Mouse (Mus musculus) hindbrain, embryonic 13.5 days (tissue): ENCODE measurements around the gene Bub1b. TPM values are rescaled to one million over a fixed set of nuclear protein-coding genes. Genes with fewer than 3 reads are reported as not detected.
"Not testable (repeated sequence)": the region's sequence is repeated elsewhere in the genome, so short reads cannot be mapped to it uniquely, and the experiment has no call there.

Experiments
- ATAC-seq: fragments of 200-750 bp; cut with Nextera tagmentation; 2 replicates; pipeline ENCODE4 v1.8.0; 2017; ENCODE audit warnings: moderate TSS enrichment; ENCODE audit not compliant: low FRiP score
- H3K27ac ChIP-seq: fragments of 300-500 bp; sonication (generic); 2 replicates; pipeline ENCODE4 v1.5.1; 2015; ENCODE audit warnings: inconsistent platforms, mild to moderate bottlenecking, moderate library complexity
- H3K27me3 ChIP-seq: fragments of 300-500 bp; sonication (generic); 2 replicates; pipeline ENCODE4 v1.6.1; 2015; ENCODE audit warnings: mild to moderate bottlenecking, inconsistent platforms
- H3K36me3 ChIP-seq: fragments of 300-500 bp; sonication (generic); 2 replicates; pipeline ENCODE4 v1.6.1; 2015; ENCODE audit warnings: mild to moderate bottlenecking, inconsistent platforms
- H3K4me1 ChIP-seq: fragments of 300-500 bp; sonication (generic); replicated peaks from 2 replicates; pipeline ENCODE4 v1.6.1; 2015; ENCODE audit warnings: inconsistent platforms
- H3K4me2 ChIP-seq: fragments of 300-500 bp; sonication (generic); 2 replicates; pipeline ENCODE4 v1.6.1; 2015; ENCODE audit warnings: inconsistent platforms, mild to moderate bottlenecking, moderate library complexity
- H3K4me3 ChIP-seq: fragments of 300-500 bp; sonication (generic); 2 replicates; pipeline ENCODE4 v1.5.1; 2015; ENCODE audit warnings: mild to moderate bottlenecking, inconsistent platforms
- H3K9ac ChIP-seq: fragments of 300-500 bp; sonication (generic); 2 replicates; pipeline ENCODE4 v1.6.1; 2015; ENCODE audit warnings: mild to moderate bottlenecking, inconsistent platforms
- H3K9me3 ChIP-seq: fragments of 300-500 bp; sonication (generic); 2 replicates; pipeline ENCODE4 v1.6.1; 2016; ENCODE audit warnings: inconsistent platforms
- WGBS: fragments of 180-500 bp; shearing (Covaris S2); methylation state at CpG from one replicate; pipeline ENCODE4 v1.1.7; 2015; 5-methylcytosine and 5-hydroxymethylcytosine counted together
- polyA plus RNA-seq: library from polyadenylated mRNA; unstranded; fragments of >200 nt; fragmentation: Nextera tagmentation; extraction: Ambion mirVana; gene quantifications from 2 replicates; pipeline ENCODE4 v1.2.1, GENCODE M21; 2015

The Bub1b gene
- polyA plus RNA-seq, result 19.1 and 20.5 TPM in 2 replicates

DNA sequence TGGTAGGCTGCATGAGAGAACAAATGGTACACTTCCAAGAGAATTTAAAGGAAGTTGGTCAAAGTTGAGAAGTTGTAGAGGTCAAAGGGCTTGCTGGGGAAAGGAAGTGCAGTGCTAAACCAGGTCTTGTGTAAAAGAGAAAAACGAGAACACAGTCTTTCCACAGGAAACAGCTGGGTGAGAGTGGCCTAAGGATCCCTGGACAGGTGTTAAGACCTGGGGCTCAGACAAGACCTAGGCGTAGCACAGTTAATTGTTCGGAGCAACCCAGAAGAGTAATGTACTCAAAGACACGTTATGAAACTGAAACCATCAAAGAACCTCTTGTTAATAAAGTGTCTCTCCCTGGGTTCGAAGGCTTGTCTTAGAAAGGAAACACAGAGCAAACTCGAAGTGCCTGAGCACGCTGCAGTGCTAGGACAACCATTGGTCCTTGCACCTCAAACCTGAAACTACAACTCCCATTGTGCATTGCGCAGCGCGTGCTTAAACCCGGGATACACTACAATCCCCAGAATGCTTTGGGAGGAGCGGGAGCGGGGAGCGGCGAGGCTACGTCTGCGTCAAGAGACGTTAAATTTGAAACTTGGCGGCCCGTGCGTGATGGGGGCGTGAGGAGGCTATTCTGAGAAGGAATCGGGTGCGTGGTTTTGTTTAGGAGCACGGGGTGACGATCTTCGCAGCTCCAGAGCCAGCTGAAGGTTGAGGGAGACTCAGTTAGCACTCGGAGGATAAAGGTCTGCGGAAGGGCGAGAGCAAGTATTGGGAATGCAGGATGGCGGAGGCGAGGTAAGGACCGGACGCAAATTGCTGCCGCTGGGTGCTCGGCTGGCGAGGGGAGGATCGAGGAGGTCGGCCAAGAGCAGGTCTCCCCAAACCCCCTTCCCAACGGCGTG, at the start of gene Bub1b:
Bub1b (plus strand) TSS at position 539 of the 896 bp plus-strand sequence.
- peak; percentile 97 for ATAC-seq
- Histone ChIP-seq H3K9ac (peak within 1 kb of the TSS; percentile 69), H3K27me3 (no peaks in the 10 kb centered on the region), H3K27ac (no peak within 1 kb of the TSS), H3K4me3 (peak within 1 kb of the TSS; percentile 57), H3K4me1 (peaks cover 25% of the 10 kb centered on the region), H3K4me2 (peak within 1 kb of the TSS; percentile 83), H3K36me3 (no peaks in the 10 kb centered on the region), H3K9me3 (no peaks in the 10 kb centered on the region)
- WGBS, result 7% methylated on average over 41 of the region's 41 CpGs

DNA sequence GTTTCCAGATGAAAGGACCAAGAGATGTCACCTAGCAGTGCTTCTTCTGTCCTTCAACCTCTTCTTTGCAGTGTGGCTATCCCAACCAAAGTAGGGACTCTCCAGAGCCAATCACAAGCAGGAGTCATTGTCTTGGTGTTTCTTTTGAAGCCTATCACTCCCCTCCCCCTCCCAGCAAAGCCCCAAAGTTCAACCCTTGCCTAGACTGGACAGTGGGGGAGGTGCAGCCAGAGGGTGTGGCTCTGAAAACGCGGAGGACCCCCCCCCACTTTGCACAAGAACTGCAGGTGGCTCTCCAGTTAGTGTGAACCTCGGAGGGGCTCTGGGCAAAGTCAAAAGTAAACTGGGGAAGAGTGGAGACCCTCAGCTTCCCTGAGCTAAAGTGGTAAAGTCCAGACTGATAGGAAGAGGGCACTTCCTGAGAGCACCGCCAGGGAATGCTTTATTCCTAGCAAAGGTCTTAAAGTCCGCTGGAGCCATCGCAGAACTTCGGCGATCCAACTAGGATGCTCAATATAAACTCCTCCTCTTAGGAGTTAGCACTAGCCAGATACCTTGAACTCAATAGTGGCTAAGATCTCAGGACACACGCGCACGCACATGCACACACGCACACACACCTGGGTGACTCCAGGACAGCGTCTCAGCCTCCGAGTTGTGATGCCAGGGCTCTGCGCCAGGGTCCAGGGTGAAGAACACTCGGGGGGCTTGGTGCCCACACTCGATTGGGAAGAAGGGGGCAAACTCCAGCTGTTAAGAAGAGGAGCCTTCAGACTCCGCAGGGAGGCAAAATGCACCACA, 49.4 kb upstream of the Bub1b start:
- Histone ChIP-seq H3K4me1 (peaks cover 61% of the 10 kb centered on the region), H3K9ac (peak overlapping the region; percentile 87), H3K4me3 (peak overlapping the region; percentile 87), H3K27ac (no peak overlapping the region), H3K27me3 (peaks cover 19% of the 10 kb centered on the region), H3K9me3 (no peaks in the 10 kb centered on the region), H3K4me2 (peak overlapping the region; percentile 85), H3K36me3 (no peaks in the 10 kb centered on the region)
- WGBS, result under 1% methylated on average over 18 of the region's 18 CpGs
- ATAC-seq, result peak; percentile 8

DNA sequence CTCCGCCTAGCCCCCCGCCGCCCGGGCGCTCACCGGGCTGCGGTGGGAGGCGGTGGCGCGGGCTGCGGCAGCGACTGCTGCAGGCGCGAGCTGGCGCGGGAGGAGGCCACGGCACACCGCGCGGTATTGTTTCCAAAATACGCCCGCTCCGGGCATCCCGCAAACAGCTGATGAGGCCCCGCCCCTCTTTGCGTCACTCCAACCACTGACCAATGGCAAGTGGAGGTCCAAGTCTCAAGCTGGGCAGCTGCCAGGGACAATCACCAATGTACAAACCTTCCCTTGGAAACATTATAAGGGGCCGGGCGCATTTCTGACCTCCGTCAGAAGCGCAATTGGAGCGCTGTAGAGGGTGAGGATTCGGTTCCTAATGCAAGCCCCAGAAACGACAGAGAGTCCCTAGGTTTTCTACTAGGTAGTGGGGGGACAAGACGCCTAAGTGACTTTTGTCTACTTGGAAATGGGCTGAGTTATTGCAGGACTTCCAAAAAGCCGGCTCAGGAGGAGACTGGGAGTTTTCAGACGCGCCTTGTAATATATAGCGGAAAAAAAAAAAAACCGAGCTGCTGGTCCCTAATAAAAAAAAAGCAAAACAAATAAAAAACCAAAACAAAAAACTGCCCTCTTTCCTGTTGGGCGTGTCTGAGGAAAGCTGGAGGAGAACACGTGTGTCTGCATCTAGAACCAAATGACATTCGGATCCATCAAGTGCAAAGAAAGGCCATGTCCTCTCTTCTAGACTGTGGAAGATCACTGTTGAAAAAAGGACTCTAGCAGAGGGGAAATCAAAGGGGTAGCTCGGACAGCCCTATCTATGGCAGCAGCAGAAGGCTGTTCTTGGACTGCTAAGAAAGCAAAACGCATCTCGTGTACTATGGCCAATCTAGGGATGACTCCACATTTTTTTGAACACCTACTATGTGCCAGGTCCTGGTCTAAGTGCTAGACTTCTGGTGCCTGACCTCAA, 48.2 kb upstream of the Bub1b start, which contains the start of gene Bmf:
Bmf (minus strand) TSS at position 181 of the 967 bp plus-strand sequence.
- Histone ChIP-seq H3K4me1 (peaks cover 49% of the 10 kb centered on the region), H3K4me3 (peak within 1 kb of the TSS; percentile 87)
- 1% methylated on average over 45 of the region's 45 CpGs for WGBS

DNA sequence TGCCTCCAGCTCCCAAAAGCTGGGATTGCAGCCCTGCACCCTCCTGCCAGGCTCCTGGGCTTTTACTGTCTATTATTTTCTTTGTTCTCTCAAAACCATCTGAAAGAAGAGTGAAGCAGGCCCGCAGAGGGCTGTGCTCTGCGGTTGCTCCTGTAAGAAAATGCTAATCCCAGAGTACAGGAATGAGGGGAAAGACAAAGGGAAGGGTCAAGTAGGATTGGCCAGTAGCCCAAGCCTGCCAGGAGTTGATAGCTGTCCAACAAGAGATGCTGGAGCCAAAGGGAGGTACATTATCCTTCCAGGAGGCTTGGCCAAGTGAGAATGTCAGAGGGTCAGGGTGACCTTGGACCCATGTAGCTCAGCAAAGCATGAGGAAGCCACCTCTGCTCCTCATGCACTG, 46.4 kb upstream of the Bub1b start:
- no peaks in the 10 kb centered on the region for H3K36me3 ChIP-seq
- ATAC-seq, result no peak
- no peaks in the 10 kb centered on the region for H3K9me3 ChIP-seq
- peaks cover 31% of the 10 kb centered on the region for H3K4me1 ChIP-seq
- H3K4me3 ChIP-seq, result no peak overlapping the region
- peaks cover 19% of the 10 kb centered on the region for H3K27me3 ChIP-seq
- H3K4me2 ChIP-seq, result no peak overlapping the region
- no peak overlapping the region for H3K9ac ChIP-seq
- H3K27ac ChIP-seq, result no peak overlapping the region
- WGBS, result 30% methylated on average over 2 of the region's 2 CpGs

More for the DNA sequence above, 48.2 kb upstream of the Bub1b start, which contains the start of gene Bmf:
- Histone ChIP-seq H3K9me3 (no peaks in the 10 kb centered on the region), H3K36me3 (no peaks in the 10 kb centered on the region), H3K4me2 (peak within 1 kb of the TSS; percentile 85), H3K9ac (peak within 1 kb of the TSS; percentile 87), H3K27me3 (peaks cover 19% of the 10 kb centered on the region), H3K27ac (peak within 1 kb of the TSS; percentile 70)
- ATAC-seq, result peak; percentile 91

DNA sequence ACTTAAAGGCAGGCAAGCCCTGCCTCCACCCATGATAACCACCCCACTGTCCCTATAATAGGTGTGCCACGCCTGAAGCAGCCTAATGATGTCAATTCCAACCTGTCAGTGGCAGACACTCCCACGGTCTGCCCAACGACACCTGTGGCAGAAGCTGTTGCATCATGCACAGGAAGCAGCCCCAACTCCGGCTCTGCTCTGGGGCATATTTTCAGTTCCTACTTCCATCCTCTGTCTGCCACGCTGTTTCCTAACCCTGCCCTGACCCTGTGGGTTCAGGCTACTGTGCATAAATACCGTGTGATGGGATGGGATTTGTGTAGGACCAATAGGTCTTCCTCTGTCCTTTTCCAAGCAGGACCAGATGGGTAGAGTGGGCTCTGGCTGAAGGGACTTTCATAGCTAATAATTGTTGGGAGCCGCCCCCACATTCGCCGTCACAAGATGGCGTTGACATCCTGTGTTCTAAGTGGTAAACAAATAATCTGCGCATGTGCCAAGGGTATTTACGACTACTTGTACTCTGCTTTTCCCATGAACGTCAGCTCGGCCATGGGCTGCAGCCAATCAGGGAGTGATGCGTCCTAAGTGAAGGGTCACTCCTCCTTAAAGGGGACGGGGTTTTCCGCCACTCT, 43.5 kb upstream of the Bub1b start:
- Histone ChIP-seq H3K9ac (peak overlapping the region; percentile 65; the same call in 1 of the 2 replicates), H3K4me3 (peak overlapping the region; percentile 44), H3K4me2 (peak overlapping the region; percentile 54), H3K27ac (peak overlapping the region; percentile 67; the same call in 1 of the 2 replicates)
- not testable (repeated sequence) for H3K36me3 ChIP-seq, H3K4me1 ChIP-seq, H3K27me3 ChIP-seq, H3K9me3 ChIP-seq
- WGBS, result 64% methylated on average over 16 of the region's 17 CpGs
- ATAC-seq, result 0 out of 2 replicates have a peak, but pooled peaks have one; percentile 51

DNA sequence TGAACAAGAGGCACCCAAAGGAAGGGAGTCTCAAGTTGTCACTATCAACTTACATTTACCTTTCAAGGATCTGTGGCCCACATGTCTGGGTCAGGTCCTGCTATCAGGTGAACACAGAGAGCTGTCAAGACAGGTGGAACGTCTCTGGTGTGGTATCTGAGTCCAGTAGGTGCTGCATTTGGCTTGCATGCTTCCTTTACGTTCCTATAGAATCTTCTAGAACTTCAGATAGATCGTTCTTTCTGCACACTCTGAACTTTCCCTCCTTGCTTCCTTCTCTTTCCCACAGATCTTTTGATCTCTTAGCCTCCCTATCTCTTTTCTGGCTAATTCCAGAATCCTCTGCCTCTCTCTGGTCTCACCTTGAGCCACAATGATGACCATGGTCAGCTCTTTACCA, 39.6 kb upstream of the Bub1b start:
- H3K4me3 ChIP-seq, result no peak overlapping the region
- no peaks in the 10 kb centered on the region for H3K27me3 ChIP-seq
- H3K27ac ChIP-seq, result no peak overlapping the region
- WGBS, result 94% methylated on average over 3 of the region's 3 CpGs
- no peaks in the 10 kb centered on the region for H3K9me3 ChIP-seq
- H3K36me3 ChIP-seq, result no peaks in the 10 kb centered on the region
- H3K4me2 ChIP-seq, result no peak overlapping the region
- no peak overlapping the region for H3K9ac ChIP-seq
- ATAC-seq, result no peak
- H3K4me1 ChIP-seq, result no peaks in the 10 kb centered on the region; the same call in 1 of the 2 replicates

DNA sequence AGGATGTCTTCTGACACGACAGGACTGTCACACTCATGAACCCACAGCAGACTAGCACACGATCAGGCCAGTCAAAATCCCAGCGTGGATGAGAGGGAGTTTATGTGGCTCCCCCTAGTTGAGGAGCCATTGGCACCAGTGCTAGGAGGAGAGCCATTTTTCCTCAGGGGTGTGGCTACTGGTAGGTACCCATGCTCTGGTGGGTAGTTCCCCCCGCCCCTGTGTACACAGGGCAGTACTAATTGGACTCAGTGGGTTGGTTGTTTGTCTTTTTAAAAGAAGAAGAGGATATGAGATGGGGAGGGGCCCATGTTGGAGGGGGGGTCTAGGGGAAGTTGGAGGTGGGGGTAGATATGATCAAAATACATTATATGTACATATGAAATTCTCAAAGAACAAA, 36.0 kb upstream of the Bub1b start:
- WGBS, result 88% methylated on average over 4 of the region's 4 CpGs
- Histone ChIP-seq H3K4me3 (no peak overlapping the region), H3K27ac (no peak overlapping the region), H3K9me3 (no peaks in the 10 kb centered on the region), H3K27me3 (no peaks in the 10 kb centered on the region), H3K4me2 (no peak overlapping the region), H3K4me1 (no peaks in the 10 kb centered on the region), H3K9ac (no peak overlapping the region), H3K36me3 (0 out of 2 replicates have a peak, but pooled peaks cover 3% of the 10 kb centered on the region)
- no peak for ATAC-seq

DNA sequence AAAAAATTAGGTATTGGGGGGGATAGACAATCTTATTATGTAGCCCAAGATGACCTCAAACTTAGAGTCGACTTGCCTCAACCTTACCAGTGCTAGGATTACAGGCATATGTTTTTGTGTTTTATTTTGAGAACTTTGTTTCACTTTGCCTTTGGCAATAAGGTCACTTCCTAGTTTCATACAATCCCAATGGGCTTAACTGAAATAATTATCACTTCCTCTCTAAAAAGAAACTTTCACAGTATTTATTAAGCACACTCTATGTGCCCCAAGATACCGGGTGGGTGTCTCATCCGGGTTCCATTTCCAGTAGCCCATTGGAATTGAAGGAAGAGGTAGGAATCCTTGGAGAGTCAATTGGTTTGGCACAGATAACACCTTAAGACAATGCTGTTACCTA, 35.6 kb upstream of the Bub1b start:
- Histone ChIP-seq H3K4me3 (no peak overlapping the region), H3K4me1 (no peaks in the 10 kb centered on the region), H3K36me3 (0 out of 2 replicates have a peak, but pooled peaks cover 3% of the 10 kb centered on the region), H3K27me3 (no peaks in the 10 kb centered on the region), H3K9me3 (no peaks in the 10 kb centered on the region), H3K27ac (no peak overlapping the region), H3K9ac (no peak overlapping the region), H3K4me2 (no peak overlapping the region)
- no peak for ATAC-seq
- WGBS, result 94% methylated on average over 3 of the region's 3 CpGs

DNA sequence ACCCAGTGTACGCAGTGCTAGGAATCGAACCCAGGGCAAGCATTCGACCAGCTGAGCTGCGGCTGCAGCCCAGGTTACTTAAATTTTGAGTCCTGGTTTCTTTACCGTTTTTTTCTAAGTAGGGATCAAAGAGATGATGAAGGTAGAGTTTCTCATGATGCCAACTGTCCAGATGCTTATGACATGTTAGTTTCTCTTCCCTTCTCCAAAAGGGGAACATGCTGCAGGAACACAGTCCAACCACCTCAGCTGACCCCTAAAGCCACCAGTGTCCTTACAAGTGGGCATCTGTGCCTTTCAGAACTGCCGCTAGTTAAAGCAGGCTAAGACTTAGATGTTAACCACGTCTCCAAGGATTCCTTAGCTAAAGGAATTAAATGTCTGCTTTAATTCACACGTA, 30.8 kb upstream of the Bub1b start:
- Histone ChIP-seq H3K9me3 (no peaks in the 10 kb centered on the region), H3K27ac (no peak overlapping the region), H3K9ac (no peak overlapping the region), H3K27me3 (no peaks in the 10 kb centered on the region), H3K4me2 (no peak overlapping the region), H3K4me3 (no peak overlapping the region), H3K4me1 (no peaks in the 10 kb centered on the region), H3K36me3 (0 out of 2 replicates have a peak, but pooled peaks cover 3% of the 10 kb centered on the region)
- WGBS, result 93% methylated on average over 8 of the region's 8 CpGs
- no peak for ATAC-seq

DNA sequence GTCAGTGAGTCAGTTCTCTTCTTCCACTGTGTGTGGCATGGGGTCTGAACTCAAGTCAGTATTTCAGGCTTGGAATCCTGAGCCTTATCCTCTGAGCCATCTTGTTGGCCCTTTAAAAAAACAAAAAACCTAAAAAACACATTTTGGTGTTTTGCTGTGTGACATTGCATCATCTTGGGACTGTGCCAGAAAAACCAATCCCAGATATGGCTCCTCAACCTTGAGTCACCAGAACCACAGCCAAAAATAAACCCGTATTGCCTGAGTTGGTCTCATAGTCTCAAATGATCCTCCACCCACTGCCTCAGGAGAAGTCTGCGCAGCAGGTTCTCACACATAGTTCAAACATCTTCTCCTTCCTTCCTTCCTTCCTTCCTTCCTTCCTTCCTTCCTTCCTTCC, 27.1 kb upstream of the Bub1b start:
- WGBS, result 88% methylated on average over 2 of the region's 2 CpGs
- Histone ChIP-seq H3K27ac (no peak overlapping the region), H3K27me3 (no peaks in the 10 kb centered on the region), H3K9ac (no peak overlapping the region), H3K4me1 (no peaks in the 10 kb centered on the region), H3K36me3 (no peaks in the 10 kb centered on the region), H3K4me3 (no peak overlapping the region), H3K9me3 (no peaks in the 10 kb centered on the region), H3K4me2 (no peak overlapping the region)
- ATAC-seq, result no peak

DNA sequence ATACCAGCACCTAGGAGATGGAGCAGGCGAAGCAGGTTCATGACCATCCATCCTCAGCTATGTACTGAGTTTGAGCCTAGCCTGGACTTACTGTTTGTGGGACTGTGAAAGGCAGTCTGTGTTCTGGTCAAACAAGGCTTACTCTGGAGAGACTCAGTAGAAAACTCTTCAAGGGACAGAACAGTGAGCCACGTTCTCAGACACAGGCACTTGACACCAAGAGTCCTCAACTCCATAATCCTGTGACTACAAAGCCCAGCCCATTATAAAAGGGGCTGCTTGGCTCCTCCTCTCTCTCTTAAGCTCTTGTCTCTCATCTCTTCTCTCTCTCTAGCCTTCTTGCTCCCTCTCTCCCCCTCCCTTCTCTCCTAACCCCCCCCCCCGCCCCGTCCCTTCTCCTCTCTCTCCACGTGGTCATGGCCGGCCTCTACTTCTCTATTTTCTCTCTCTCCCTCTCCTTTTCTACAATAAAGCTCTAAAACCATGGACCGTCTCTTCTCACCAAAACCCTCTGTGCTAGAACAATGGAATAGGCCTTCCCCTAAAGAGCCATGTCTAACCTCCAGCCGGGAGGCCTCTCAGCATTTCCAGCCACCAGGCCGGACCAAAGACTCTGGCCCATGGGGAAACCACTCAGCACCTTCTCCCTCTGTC, 25.7 kb upstream of the Bub1b start:
- 68% methylated on average over 8 of the region's 9 CpGs for WGBS
- Histone ChIP-seq H3K4me1 (no peaks in the 10 kb centered on the region), H3K27me3 (no peaks in the 10 kb centered on the region), H3K9ac (no peak overlapping the region), H3K27ac (no peak overlapping the region), H3K36me3 (no peaks in the 10 kb centered on the region), H3K4me2 (no peak overlapping the region), H3K4me3 (no peak overlapping the region), H3K9me3 (no peaks in the 10 kb centered on the region)
- ATAC-seq, result no peak
